Mouse (Mus musculus) layer of hippocampus, postnatal 36 days (tissue): ENCODE measurements around the gene Ccna2. TPM values are rescaled to one million over a fixed set of nuclear protein-coding genes. Genes with fewer than 3 reads are reported as not detected.

ENCODE experiments used
- DNase-seq, 2 experiments: peaks; one replicate each; pipeline ENCODE4 v3.0.0; 2022
- total RNA-seq, 2 experiments: library from RNA; stranded (reverse); gene quantifications; 2 replicates each; pipeline ENCODE4 v1.2.3; 2021

Ccna2 gene
- total RNA-seq, 2 experiments from 2014 or later, result 1.3 to 1.4 TPM

GRCm38 (mm10) chr3:36532738-36533137 is 39.2 kb downstream of the Ccna2 start:
- no peak for DNase-seq

- no peak for DNase-seq
These were observed 39.9 kb downstream of the Ccna2 start for GRCm38 (mm10) chr3:36531979-36532542.

GRCm38 (mm10) chr3:36531242-36531641 is 40.7 kb downstream of the Ccna2 start:
- no peak for DNase-seq

GRCm38 (mm10) chr3:36530781-36531180 is 41.2 kb downstream of the Ccna2 start:
- DNase-seq, result no peak

GRCm38 (mm10) chr3:36530345-36530744 is 41.6 kb downstream of the Ccna2 start:
- DNase-seq, result no peak

DNA sequence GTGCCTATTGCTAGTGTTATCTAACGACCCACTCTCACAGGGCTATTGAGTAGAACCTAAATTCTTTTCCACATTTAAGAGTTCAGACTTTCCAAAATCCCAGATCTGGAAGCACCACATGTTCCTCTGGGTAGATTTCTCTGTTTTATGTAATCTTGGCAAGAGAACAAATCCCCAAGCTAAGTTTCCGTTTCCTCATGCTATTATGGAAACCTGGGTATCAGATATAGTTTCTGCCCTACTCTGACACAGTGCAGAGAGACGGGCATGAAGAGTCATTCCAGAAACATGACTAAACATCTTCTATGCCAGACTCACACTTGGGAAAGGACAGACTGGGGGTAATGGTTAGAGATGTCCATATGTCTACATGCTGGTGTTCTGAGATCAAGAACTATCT is 47.5 kb downstream of the Ccna2 start:
- DNase-seq, result no peak

- DNase-seq, result no peak
These were observed 49.8 kb downstream of the Ccna2 start for GRCm38 (mm10) chr3:36522137-36522536.

DNA sequence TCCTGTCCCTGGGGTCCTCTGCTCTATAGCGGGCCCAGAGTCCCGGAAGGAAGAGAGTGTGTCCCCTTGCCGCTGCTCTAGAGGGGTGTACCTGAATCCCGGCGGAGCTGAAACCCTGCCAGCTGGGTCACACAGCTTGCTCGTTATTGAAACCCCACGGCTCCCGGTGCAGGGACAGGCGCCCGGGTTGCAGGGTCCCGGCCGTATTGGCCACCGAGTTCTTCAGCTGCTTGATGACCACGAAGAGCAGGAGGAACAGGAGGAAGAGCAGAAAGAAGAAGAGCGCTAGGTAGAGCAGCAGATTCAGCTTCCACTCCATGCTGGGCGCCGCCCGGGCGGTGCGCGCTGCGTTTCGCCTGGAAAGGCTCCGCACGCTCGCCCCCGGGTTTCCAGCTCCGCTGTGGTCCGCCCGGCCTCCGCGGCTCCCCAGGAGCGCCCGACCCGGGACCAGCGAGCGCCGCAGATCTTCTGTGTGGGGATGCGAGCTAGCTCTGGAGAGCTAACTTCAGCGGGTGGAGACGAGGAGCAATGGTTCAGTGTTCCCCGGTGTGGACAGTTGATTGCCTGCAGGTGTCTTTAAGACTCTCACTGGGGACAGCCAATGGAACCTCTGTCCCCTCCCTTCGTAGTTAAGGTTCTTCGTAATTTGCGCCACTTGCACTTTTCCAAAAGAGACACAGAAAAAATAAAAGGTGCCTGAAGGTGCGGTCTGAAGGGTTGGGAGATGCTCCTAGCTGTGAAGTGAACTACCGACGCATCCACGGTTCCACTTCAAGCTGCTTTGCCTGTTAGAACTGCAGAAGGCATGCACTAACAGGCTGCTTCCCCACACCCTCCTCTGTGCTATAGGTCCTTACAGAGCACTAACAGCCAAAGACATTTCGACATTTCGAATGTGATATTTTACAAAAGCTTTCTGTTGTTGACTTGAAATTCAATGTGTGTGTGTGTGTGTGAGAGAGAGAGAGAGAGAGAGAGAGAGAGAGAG is 50.6 kb downstream of the Ccna2 start, which contains the start of gene Gm11549:
TSS of gene Gm11549 (minus strand) at position 741 of the 988 bp plus-strand sequence.
- peak; percentile 23 to 35 for DNase-seq

DNA sequence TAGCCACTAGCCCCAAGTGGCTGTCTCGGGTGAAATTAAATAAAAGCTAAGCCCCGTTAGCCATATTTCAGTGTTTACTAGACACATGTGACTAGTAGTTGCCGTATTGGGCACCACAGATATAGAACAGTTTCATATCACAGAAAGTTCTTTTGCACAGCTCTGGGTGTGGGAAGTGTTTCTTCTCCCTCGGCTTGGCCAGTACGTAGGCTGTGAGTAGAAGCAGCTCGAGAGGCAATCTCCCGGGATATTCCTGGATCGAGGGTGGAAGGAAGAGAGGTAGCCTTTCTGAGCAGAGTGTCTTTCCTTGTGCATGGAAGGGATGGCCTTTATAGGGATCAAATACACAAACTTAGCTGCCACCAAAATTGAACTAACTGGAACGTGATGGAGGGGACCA is 55.8 kb downstream of the Ccna2 start:
- no peak for DNase-seq

Other genes with a start within 250 kb of the Ccna2 start
- gene Anxa5, start 96.3 kb downstream of the Ccna2 start, total RNA-seq, result 10 to 100 TPM; 46.6 to 49.3 TPM
- not detected for gene 1810062G17Rik, start 96.2 kb downstream of the Ccna2 start, total RNA-seq
- 1 to 10 TPM; 2.1 to 2.5 TPM for gene Gm11549, start 50.3 kb downstream of the Ccna2 start, total RNA-seq
- gene Exosc9, start 19.5 kb downstream of the Ccna2 start, total RNA-seq, result 10 to 100 TPM; 36.0 to 42.3 TPM
- gene Bbs7, start 41.3 kb upstream of the Ccna2 start, total RNA-seq, result 10 to 100 TPM; 18.0 to 18.6 TPM
- gene Trpc3, start 118.0 kb upstream of the Ccna2 start, total RNA-seq, result 1 to 10 TPM; 4.7 to 5.9 TPM